Mouse (Mus musculus): ENCODE data around the gene Dnah3. TPM values are rescaled to one million over a fixed set of nuclear protein-coding genes. Genes with fewer than 3 reads are reported as not detected.

The Dnah3 gene
- polyA plus RNA-seq (2014; fragmentation: Nextera tagmentation; extraction: Ambion mirVana), result 0.09 and 0.16 TPM in 2 replicates

DNA sequence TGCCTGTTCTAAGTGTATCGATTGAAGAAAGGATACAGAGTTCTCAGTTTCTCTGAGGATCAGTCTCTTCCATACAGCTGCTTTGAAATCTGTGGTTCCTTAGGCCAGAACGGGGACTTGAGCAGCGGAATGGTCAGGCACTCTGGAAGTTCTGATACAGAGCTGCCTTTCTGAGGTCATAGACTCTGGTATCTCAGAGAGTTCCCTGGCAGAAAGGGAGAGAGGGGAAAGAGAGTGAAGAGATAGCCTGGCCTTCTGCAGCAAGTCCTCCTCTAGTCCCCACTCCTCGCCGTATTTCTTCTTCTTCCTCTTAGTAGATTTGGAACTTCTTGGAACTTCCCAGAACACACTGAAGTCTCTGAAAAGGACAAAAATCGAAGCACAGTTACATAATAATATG is at the start of gene Dnah3:
TSS of gene Dnah3 (minus strand) at position 101 of the 400 bp plus-strand sequence.
- Histone ChIP-seq H3K9ac (no peak within 1 kb of the TSS), H3K27ac (no peak within 1 kb of the TSS), H3K9me3 (ENCODE audit: control insufficient read depth, low read length) (no peaks in the 10 kb centered on the region), H3K4me2 (replicated peaks) (no peak within 1 kb of the TSS), H3K4me1 (replicated peaks; ENCODE audit: control insufficient read depth, insufficient read depth, low read length) (no peaks in the 10 kb centered on the region), H3K27me3 (ENCODE audit: control insufficient read depth, insufficient read depth, low read length) (no peaks in the 10 kb centered on the region), H3K36me3 (replicated peaks; ENCODE audit: control insufficient read depth, insufficient read depth) (no peaks in the 10 kb centered on the region), H3K4me3 (replicated peaks; ENCODE audit: low read length) (no peak within 1 kb of the TSS)
- DNase-seq (ENCODE audit: low spot score) (no peak), ATAC-seq (ENCODE audit: low FRiP score) (no peak)
- 92% methylated on average over 6 of the region's 6 CpGs for WGBS

DNA sequence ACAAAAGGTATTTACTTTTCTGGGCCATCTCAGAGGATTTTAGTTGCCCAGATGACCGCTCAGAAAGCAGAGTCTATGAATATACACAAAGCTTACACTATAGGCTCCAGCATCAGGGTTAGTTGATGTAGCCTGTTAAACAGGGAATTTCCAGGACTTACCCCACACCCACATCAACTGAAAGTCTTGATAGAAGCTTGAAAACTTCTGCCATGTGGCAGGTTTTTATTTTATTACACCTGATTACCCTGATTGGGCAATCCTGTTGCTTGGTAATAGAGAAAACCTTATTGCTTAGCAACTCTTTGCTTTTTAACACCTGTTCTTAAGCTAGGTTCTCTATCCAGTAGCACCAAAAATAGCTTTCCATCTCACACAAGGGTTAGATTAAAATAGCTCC is 47.7 kb upstream of the Dnah3 start:
- H3K4me3 ChIP-seq (replicated peaks; ENCODE audit: low read length), result no peak overlapping the region
- no peaks in the 10 kb centered on the region for H3K9me3 ChIP-seq (ENCODE audit: control insufficient read depth, low read length)
- no peak overlapping the region for H3K9ac ChIP-seq
- whole genome bisulfite sequencing, result 83% methylated on average over 1 of the region's 1 CpGs
- no peak for ATAC-seq (ENCODE audit: low FRiP score)
- DNase-seq (ENCODE audit: low spot score), result no peak
- H3K27me3 ChIP-seq (ENCODE audit: control insufficient read depth, insufficient read depth, low read length), result no peaks in the 10 kb centered on the region
- H3K36me3 ChIP-seq (replicated peaks; ENCODE audit: control insufficient read depth, insufficient read depth), result no peaks in the 10 kb centered on the region
- no peaks in the 10 kb centered on the region for H3K4me1 ChIP-seq (replicated peaks; ENCODE audit: control insufficient read depth, insufficient read depth, low read length)
- no peak overlapping the region for H3K4me2 ChIP-seq (replicated peaks)
- no peak overlapping the region for H3K27ac ChIP-seq

DNA sequence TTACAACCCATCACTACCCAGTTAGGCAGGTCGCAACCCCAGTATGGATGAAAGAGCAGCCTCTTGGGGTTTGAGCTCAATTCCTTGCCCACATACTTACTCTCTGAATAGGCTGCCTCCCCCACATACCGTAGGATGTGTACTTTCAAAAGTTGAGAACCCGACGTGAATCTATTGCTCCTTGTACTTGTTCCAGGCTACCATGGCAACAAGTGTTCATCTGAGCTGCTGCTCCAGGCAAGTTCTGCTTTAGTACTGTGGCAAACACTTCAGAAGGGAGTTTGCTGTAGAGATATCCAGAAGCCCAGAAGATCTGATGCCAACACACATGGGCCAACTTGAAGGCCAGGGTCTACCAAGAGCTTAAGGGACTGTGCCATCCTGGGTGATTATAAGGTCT is 33.9 kb upstream of the Dnah3 start:
- Histone ChIP-seq H3K4me1 (replicated peaks; ENCODE audit: control insufficient read depth, insufficient read depth, low read length) (no peaks in the 10 kb centered on the region), H3K4me2 (replicated peaks) (no peak overlapping the region), H3K27ac (no peak overlapping the region), H3K36me3 (replicated peaks; ENCODE audit: control insufficient read depth, insufficient read depth) (no peaks in the 10 kb centered on the region), H3K9me3 (ENCODE audit: control insufficient read depth, low read length) (no peaks in the 10 kb centered on the region), H3K27me3 (ENCODE audit: control insufficient read depth, insufficient read depth, low read length) (no peaks in the 10 kb centered on the region), H3K4me3 (replicated peaks; ENCODE audit: low read length) (no peak overlapping the region), H3K9ac (no peak overlapping the region)
- 58% methylated on average over 4 of the region's 4 CpGs for WGBS
- DNase-seq (ENCODE audit: low spot score) (no peak), ATAC-seq (ENCODE audit: low FRiP score) (no peak)

DNA sequence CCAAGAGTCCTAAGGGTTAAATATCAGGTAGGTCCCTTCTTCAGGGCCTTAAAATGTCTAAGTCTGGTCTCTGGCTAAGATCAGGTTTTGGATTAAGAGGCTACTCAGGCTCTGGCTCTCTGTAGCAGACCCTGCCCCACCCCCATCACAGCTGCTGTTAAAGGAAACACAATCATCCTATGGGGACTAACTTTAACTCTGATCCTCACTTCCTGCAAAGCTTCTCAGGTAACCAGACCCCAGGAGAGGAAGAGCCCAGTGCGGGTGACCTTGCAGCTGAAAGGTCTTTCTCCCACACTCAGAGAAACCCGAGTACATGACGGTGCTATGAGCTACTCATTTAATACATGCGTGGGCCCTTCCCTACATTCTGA is 32.6 kb upstream of the Dnah3 start:
- no peaks in the 10 kb centered on the region for H3K36me3 ChIP-seq (replicated peaks; ENCODE audit: control insufficient read depth, insufficient read depth)

DNA sequence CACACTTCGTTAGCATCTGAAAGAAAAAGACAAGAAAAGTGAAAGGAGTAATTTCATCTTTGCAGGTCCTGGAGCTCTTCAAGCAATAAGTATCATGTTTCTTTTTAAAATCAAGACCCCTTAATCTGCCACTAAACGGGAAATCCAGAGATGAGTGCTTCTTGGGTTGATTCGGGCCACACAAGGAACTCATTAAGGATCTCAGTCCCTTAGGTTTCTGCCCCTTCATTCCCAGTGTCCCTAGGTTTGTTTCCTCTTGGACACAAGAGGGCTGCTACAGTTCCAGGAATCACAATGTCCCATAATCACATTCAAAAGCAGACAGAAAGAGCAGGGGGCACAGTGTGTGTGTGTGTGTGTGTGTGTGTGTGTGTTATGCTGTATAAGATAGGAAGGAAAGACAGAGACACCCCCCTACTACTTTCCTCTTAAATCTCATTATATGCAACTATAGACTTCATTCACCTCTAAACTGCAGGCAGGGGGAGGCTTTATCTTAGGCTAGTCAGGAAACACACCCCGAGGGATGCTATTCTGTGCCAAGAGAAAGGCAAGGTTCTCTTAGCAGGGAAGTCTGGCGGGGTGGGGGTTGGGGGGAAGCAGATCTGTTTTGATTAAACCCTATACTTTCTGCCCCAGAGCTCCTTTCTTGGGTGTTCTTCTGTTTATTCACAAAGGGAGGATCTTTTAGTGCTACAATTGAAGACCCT is 32.1 kb upstream of the Dnah3 start:
- ATAC-seq (ENCODE audit: low FRiP score) (no peak), DNase-seq (ENCODE audit: low spot score) (no peak)
- no peaks in the 10 kb centered on the region for H3K27me3 ChIP-seq (ENCODE audit: control insufficient read depth, insufficient read depth, low read length)
- no peaks in the 10 kb centered on the region for H3K4me1 ChIP-seq (replicated peaks; ENCODE audit: control insufficient read depth, insufficient read depth, low read length)
- no peaks in the 10 kb centered on the region for H3K9me3 ChIP-seq (ENCODE audit: control insufficient read depth, low read length)
- no peak overlapping the region for H3K4me2 ChIP-seq (replicated peaks)
- WGBS, result 32% methylated on average over 5 of the region's 5 CpGs
- H3K27ac ChIP-seq, result no peak overlapping the region
- no peaks in the 10 kb centered on the region for H3K36me3 ChIP-seq (replicated peaks; ENCODE audit: control insufficient read depth, insufficient read depth)
- no peak overlapping the region for H3K9ac ChIP-seq
- H3K4me3 ChIP-seq (replicated peaks; ENCODE audit: low read length), result no peak overlapping the region

More for the DNA sequence above, 32.6 kb upstream of the Dnah3 start:
- no peak overlapping the region for H3K9ac ChIP-seq
- H3K27me3 ChIP-seq (ENCODE audit: control insufficient read depth, insufficient read depth, low read length), result no peaks in the 10 kb centered on the region
- no peak for ATAC-seq (ENCODE audit: low FRiP score)
- H3K9me3 ChIP-seq (ENCODE audit: control insufficient read depth, low read length), result no peaks in the 10 kb centered on the region
- 56% methylated on average over 4 of the region's 4 CpGs for WGBS
- no peak overlapping the region for H3K27ac ChIP-seq
- H3K4me2 ChIP-seq (replicated peaks), result no peak overlapping the region
- no peaks in the 10 kb centered on the region for H3K4me1 ChIP-seq (replicated peaks; ENCODE audit: control insufficient read depth, insufficient read depth, low read length)
- H3K4me3 ChIP-seq (replicated peaks; ENCODE audit: low read length), result no peak overlapping the region
- DNase-seq (ENCODE audit: low spot score), result no peak

DNA sequence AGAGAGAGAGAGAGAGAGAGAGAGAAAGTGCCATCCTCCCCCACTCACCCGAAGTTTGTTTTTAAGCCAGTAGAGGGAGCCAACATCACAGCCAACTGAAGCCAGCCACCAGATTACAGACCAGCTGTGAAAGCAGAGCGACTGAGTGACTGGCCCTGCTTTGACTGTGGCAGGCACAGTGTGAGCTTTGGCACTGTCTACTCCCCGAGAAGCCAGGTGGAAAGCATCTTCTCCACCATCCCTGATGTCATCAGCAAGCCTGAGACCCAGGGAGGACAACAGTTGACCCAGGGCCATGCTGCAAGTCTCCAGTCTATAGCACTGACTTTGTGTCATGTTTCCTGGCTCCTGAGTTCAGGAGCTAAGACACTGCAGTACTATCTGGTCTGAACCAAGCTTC is 29.8 kb upstream of the Dnah3 start:
- H3K9me3 ChIP-seq (ENCODE audit: control insufficient read depth, low read length), result no peaks in the 10 kb centered on the region
- 2% methylated on average over 3 of the region's 3 CpGs for WGBS
- no peak overlapping the region for H3K4me2 ChIP-seq (replicated peaks)
- DNase-seq (ENCODE audit: low spot score) (peak; percentile 85), ATAC-seq (ENCODE audit: low FRiP score) (peak; percentile 90)
- H3K36me3 ChIP-seq (replicated peaks; ENCODE audit: control insufficient read depth, insufficient read depth), result no peaks in the 10 kb centered on the region
- H3K4me1 ChIP-seq (replicated peaks; ENCODE audit: control insufficient read depth, insufficient read depth, low read length), result no peaks in the 10 kb centered on the region
- no peak overlapping the region for H3K9ac ChIP-seq
- H3K27me3 ChIP-seq (ENCODE audit: control insufficient read depth, insufficient read depth, low read length), result no peaks in the 10 kb centered on the region
- no peak overlapping the region for H3K27ac ChIP-seq
- no peak overlapping the region for H3K4me3 ChIP-seq (replicated peaks; ENCODE audit: low read length)

DNA sequence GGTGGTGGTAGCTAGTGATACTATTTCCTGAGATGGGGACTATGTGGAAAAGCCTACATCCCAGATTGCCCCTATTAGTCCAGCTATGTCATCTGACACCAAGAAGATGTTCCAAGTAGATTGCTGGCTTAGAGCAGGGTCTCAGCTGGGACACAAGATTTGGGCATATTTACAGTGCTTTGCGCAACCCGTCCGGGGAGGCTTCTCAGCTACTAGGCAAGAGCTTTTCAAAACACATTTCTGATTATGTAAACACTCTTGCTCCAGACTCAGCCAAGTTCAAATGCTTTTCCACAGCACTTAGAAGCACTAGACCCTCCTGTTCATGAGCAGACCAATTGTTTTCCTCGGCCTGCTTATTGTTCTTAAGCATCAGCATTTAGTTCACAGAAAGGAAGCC is 28.7 kb upstream of the Dnah3 start:
- Histone ChIP-seq H3K27me3 (ENCODE audit: control insufficient read depth, insufficient read depth, low read length) (no peaks in the 10 kb centered on the region), H3K4me2 (replicated peaks) (no peak overlapping the region), H3K27ac (no peak overlapping the region), H3K4me3 (replicated peaks; ENCODE audit: low read length) (no peak overlapping the region), H3K36me3 (replicated peaks; ENCODE audit: control insufficient read depth, insufficient read depth) (no peaks in the 10 kb centered on the region), H3K9me3 (ENCODE audit: control insufficient read depth, low read length) (no peaks in the 10 kb centered on the region), H3K4me1 (replicated peaks; ENCODE audit: control insufficient read depth, insufficient read depth, low read length) (no peaks in the 10 kb centered on the region), H3K9ac (no peak overlapping the region)
- WGBS, result 92% methylated on average over 4 of the region's 4 CpGs
- no peak for ATAC-seq (ENCODE audit: low FRiP score)
- no peak for DNase-seq (ENCODE audit: low spot score)

DNA sequence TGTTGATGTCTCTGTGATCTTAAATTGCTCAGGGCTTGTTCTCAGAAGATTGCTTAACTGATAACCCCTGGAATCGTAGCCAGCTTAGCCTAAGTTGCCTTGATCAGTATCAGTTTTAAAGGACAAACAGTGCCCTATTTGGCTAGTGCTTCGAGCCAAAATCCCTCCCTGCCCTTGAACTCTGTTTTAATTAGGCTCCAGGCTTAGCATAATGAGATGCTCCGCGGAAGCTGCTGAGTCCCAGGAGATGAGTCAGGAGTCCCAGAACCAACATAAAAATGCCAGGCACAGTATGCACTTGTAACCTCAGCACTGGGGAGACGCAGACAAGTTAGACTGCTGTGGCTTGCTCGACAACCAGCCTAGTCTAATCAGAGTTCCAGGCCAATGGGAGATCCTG is 22.4 kb upstream of the Dnah3 start:
- Histone ChIP-seq H3K4me2 (replicated peaks) (no peak overlapping the region), H3K9ac (no peak overlapping the region), H3K9me3 (ENCODE audit: control insufficient read depth, low read length) (no peaks in the 10 kb centered on the region), H3K4me3 (replicated peaks; ENCODE audit: low read length) (no peak overlapping the region), H3K36me3 (replicated peaks; ENCODE audit: control insufficient read depth, insufficient read depth) (no peaks in the 10 kb centered on the region), H3K27me3 (ENCODE audit: control insufficient read depth, insufficient read depth, low read length) (no peaks in the 10 kb centered on the region), H3K27ac (no peak overlapping the region), H3K4me1 (replicated peaks; ENCODE audit: control insufficient read depth, insufficient read depth, low read length) (no peaks in the 10 kb centered on the region)
- DNase-seq (ENCODE audit: low spot score) (no peak), ATAC-seq (ENCODE audit: low FRiP score) (no peak)
- WGBS, result 34% methylated on average over 6 of the region's 6 CpGs

DNA sequence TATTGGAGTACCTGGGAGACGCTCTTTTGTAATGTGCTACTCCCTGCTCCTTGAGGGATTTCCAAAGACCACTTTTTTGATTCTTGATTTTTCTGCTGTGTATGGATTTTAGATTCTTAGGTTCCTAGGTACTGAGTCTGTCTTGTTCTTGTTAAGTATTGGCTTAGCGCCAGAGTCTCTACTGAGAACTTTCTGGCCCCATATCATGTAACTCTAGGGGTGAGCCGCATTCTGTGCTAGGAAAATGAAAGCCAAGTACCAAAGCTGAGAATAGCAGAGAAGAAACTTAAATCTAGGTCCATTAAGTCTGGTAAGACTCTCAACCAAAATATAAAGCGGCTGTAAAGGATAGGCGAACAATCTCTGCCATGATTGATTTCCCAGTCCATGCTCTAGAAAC is 21.9 kb upstream of the Dnah3 start:
- WGBS, result 95% methylated on average over 5 of the region's 5 CpGs
- no peak overlapping the region for H3K27ac ChIP-seq

DNA sequence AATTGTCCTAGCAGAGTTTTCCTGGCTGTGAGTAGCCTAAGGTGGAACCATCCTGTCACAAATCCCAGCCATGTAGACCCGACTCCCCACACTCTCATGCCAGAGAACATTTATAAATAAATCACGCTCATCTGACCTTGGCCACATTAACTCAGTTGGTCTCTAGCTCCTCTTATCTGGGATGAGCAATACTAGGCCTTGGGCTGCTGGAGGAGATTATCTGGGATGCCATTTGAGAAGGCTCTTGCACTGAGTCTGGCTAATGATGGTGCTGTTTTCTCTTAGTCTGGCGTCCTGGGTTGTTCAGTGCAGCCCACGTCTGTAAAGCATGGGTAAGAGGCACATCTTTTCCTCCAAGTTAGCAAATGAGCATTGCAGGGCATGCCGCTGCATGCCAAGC is 14.6 kb upstream of the Dnah3 start:
- Histone ChIP-seq H3K27ac (no peak overlapping the region), H3K9ac (no peak overlapping the region), H3K4me3 (replicated peaks; ENCODE audit: low read length) (no peak overlapping the region), H3K4me2 (replicated peaks) (no peak overlapping the region), H3K27me3 (ENCODE audit: control insufficient read depth, insufficient read depth, low read length) (no peaks in the 10 kb centered on the region), H3K9me3 (ENCODE audit: control insufficient read depth, low read length) (no peaks in the 10 kb centered on the region), H3K36me3 (replicated peaks; ENCODE audit: control insufficient read depth, insufficient read depth) (no peaks in the 10 kb centered on the region), H3K4me1 (replicated peaks; ENCODE audit: control insufficient read depth, insufficient read depth, low read length) (no peaks in the 10 kb centered on the region)
- 89% methylated on average over 5 of the region's 5 CpGs for WGBS
- no peak for ATAC-seq (ENCODE audit: low FRiP score)
- no peak for DNase-seq (ENCODE audit: low spot score)

More for the DNA sequence above, 21.9 kb upstream of the Dnah3 start:
- Histone ChIP-seq H3K4me1 (replicated peaks; ENCODE audit: control insufficient read depth, insufficient read depth, low read length) (no peaks in the 10 kb centered on the region), H3K4me2 (replicated peaks) (no peak overlapping the region), H3K4me3 (replicated peaks; ENCODE audit: low read length) (no peak overlapping the region), H3K27me3 (ENCODE audit: control insufficient read depth, insufficient read depth, low read length) (no peaks in the 10 kb centered on the region), H3K9me3 (ENCODE audit: control insufficient read depth, low read length) (no peaks in the 10 kb centered on the region), H3K36me3 (replicated peaks; ENCODE audit: control insufficient read depth, insufficient read depth) (no peaks in the 10 kb centered on the region), H3K9ac (no peak overlapping the region)
- no peak for ATAC-seq (ENCODE audit: low FRiP score)
- no peak for DNase-seq (ENCODE audit: low spot score)

All from hindbrain, embryonic 14.5 days (tissue).